Mouse (Mus musculus): ENCODE measurements at regions not wholly inside any gene's neighbourhood (a gene's known extent, or its start where the extent isn't known, plus 50 kb on each side); places are given as distances from the start of the nearest gene placed in this dataset.
A peak's percentile ranks its signal among the peaks of the same experiment; 100 is the strongest.

GRCm38 (mm10) chr13:97656618-97657017 is 103.8 kb downstream of the Gm10260 start:
- DNase-seq (ENCODE audit: low spot score) = no peak

- no peak for DNase-seq (ENCODE audit: low spot score)
These were observed 108.2 kb downstream of the Gm10260 start for GRCm38 (mm10) chr13:97652279-97652678.

GRCm38 (mm10) chr13:97651761-97652160 is 108.7 kb downstream of the Gm10260 start:
- no peak for DNase-seq (ENCODE audit: low spot score)

GRCm38 (mm10) chr13:97651176-97651575 is 109.3 kb downstream of the Gm10260 start:
- no peak for DNase-seq (ENCODE audit: low spot score)

- DNase-seq (ENCODE audit: low spot score) = no peak
These were observed 110.2 kb downstream of the Gm10260 start for GRCm38 (mm10) chr13:97650191-97650590.

- DNase-seq (ENCODE audit: low spot score) = no peak
These were observed 112.9 kb downstream of the Gm10260 start for GRCm38 (mm10) chr13:97647486-97647885.

GRCm38 (mm10) chr13:97646021-97646385 is 114.4 kb downstream of the Gm10260 start:
- DNase-seq (ENCODE audit: low spot score) = no peak

GRCm38 (mm10) chr13:97645107-97646020 is 115.1 kb downstream of the Gm10260 start:
- peak; percentile 57 for DNase-seq (ENCODE audit: low spot score)

- no peak for DNase-seq (ENCODE audit: low spot score)
These were observed 120.2 kb downstream of the Gm10260 start for GRCm38 (mm10) chr13:97640236-97640635.

- no peak for DNase-seq (ENCODE audit: low spot score)
These were observed 120.8 kb downstream of the Gm10260 start for GRCm38 (mm10) chr13:97639656-97640055.

GRCm38 (mm10) chr13:97638457-97639088 is 121.9 kb downstream of the Gm10260 start:
- no peak for DNase-seq (ENCODE audit: low spot score)

- no peak for DNase-seq (ENCODE audit: low spot score)
These were observed 122.9 kb downstream of the Gm10260 start for GRCm38 (mm10) chr13:97637506-97637905.

GRCm38 (mm10) chr13:97634041-97634788 is 126.2 kb downstream of the Gm10260 start:
- no peak for DNase-seq (ENCODE audit: low spot score)

GRCm38 (mm10) chr13:97633551-97633950 is 126.9 kb downstream of the Gm10260 start:
- DNase-seq (ENCODE audit: low spot score) = no peak

- no peak for DNase-seq (ENCODE audit: low spot score)
These were observed 128.5 kb downstream of the Gm10260 start for GRCm38 (mm10) chr13:97631872-97632402.

- no peak for DNase-seq (ENCODE audit: low spot score)
These were observed 129.5 kb downstream of the Gm10260 start for GRCm38 (mm10) chr13:97630921-97631320.

GRCm38 (mm10) chr13:97628608-97629007 is 131.8 kb downstream of the Gm10260 start:
- DNase-seq (ENCODE audit: low spot score) = no peak

- no peak for DNase-seq (ENCODE audit: low spot score)
These were observed 133.2 kb downstream of the Gm10260 start for GRCm38 (mm10) chr13:97627247-97627646.

- DNase-seq (ENCODE audit: low spot score) = no peak
These were observed 133.6 kb downstream of the Gm10260 start for GRCm38 (mm10) chr13:97626786-97627185.

- no peak for DNase-seq (ENCODE audit: low spot score)
These were observed 134.3 kb downstream of the Gm10260 start for GRCm38 (mm10) chr13:97626116-97626515.

- no peak for DNase-seq (ENCODE audit: low spot score)
These were observed 135.0 kb downstream of the Gm10260 start for GRCm38 (mm10) chr13:97625391-97625790.

GRCm38 (mm10) chr13:97618190-97618586 is 142.2 kb downstream of the Gm10260 start:
- DNase-seq (ENCODE audit: low spot score) = no peak
